Mouse (Mus musculus): ENCODE measurements around the gene Tubgcp5. TPM values are rescaled to one million over a fixed set of nuclear protein-coding genes. Genes with fewer than 3 reads are reported as not detected.

Gene Tubgcp5
- polyA plus RNA-seq, 1 experiment from 2014 or later = 33.1 TPM

- H3K4me1 ChIP-seq = no peaks in the 10 kb centered on the region
- H3K4me3 ChIP-seq = no peak overlapping the region
- peaks cover 11% of the 10 kb centered on the region for H3K36me3 ChIP-seq
- H3K27ac ChIP-seq (replicated peaks) = no peak overlapping the region
- H3K9me3 ChIP-seq (replicated peaks) = 0 out of 2 replicates have a peak, but pooled peaks cover 3% of the 10 kb centered on the region
- no peak for DNase-seq (ENCODE audit: low spot score)
- no peaks in the 10 kb centered on the region for H3K27me3 ChIP-seq (ENCODE audit: low read depth, poor library complexity, severe bottlenecking)
- 93% methylated on average over 3 of the region's 3 CpGs for WGBS
Observed at GRCm38 (mm10) chr7:55858836-55859517, 65.0 kb downstream of the Tubgcp5 start.

GRCm38 (mm10) chr7:55859518-55859872 lies 65.5 kb downstream of the Tubgcp5 start:
- WGBS = 89% methylated on average over 2 of the region's 2 CpGs
- Histone ChIP-seq H3K27me3 (ENCODE audit: low read depth, poor library complexity, severe bottlenecking) (no peaks in the 10 kb centered on the region), H3K4me3 (no peak overlapping the region), H3K9me3 (replicated peaks) (0 out of 2 replicates have a peak, but pooled peaks cover 3% of the 10 kb centered on the region), H3K4me1 (no peaks in the 10 kb centered on the region), H3K27ac (replicated peaks) (no peak overlapping the region), H3K36me3 (peaks cover 11% of the 10 kb centered on the region)
- no peak for DNase-seq (ENCODE audit: low spot score)

GRCm38 (mm10) chr7:55859956-55860355 lies 66.0 kb downstream of the Tubgcp5 start:
- no peak overlapping the region for H3K4me3 ChIP-seq
- no peaks in the 10 kb centered on the region for H3K27me3 ChIP-seq (ENCODE audit: low read depth, poor library complexity, severe bottlenecking)
- no peak overlapping the region for H3K27ac ChIP-seq (replicated peaks)
- no peak for DNase-seq (ENCODE audit: low spot score)
- 0 out of 2 replicates have a peak, but pooled peaks cover 3% of the 10 kb centered on the region for H3K9me3 ChIP-seq (replicated peaks)
- H3K4me1 ChIP-seq = no peaks in the 10 kb centered on the region
- peaks cover 11% of the 10 kb centered on the region for H3K36me3 ChIP-seq
- 89% methylated on average over 6 of the region's 6 CpGs for WGBS

- no peak for DNase-seq (ENCODE audit: low spot score)
- 96% methylated on average over 4 of the region's 4 CpGs for WGBS
- Histone ChIP-seq H3K36me3 (peaks cover 9% of the 10 kb centered on the region; the same call in 1 of the 2 replicates), H3K4me1 (no peaks in the 10 kb centered on the region), H3K27me3 (ENCODE audit: low read depth, poor library complexity, severe bottlenecking) (no peaks in the 10 kb centered on the region), H3K27ac (replicated peaks) (no peak overlapping the region), H3K4me3 (no peak overlapping the region), H3K9me3 (replicated peaks) (0 out of 2 replicates have a peak, but pooled peaks cover 3% of the 10 kb centered on the region)
Observed at GRCm38 (mm10) chr7:55861175-55861574, 67.2 kb downstream of the Tubgcp5 start.

- H3K27ac ChIP-seq (replicated peaks) = no peak overlapping the region
Observed at GRCm38 (mm10) chr7:55865044-55865443, 71.1 kb downstream of the Tubgcp5 start.

GRCm38 (mm10) chr7:55865750-55866416 lies 71.9 kb downstream of the Tubgcp5 start:
- Histone ChIP-seq H3K4me1 (peaks cover 12% of the 10 kb centered on the region), H3K27ac (replicated peaks) (no peak overlapping the region), H3K9me3 (replicated peaks) (0 out of 2 replicates have a peak, but pooled peaks cover 3% of the 10 kb centered on the region), H3K27me3 (ENCODE audit: low read depth, poor library complexity, severe bottlenecking) (no peaks in the 10 kb centered on the region), H3K36me3 (peaks cover 9% of the 10 kb centered on the region; the same call in 1 of the 2 replicates), H3K4me3 (no peak overlapping the region)
- DNase-seq (ENCODE audit: low spot score) = no peak
- WGBS = 76% methylated on average over 8 of the region's 8 CpGs

More at GRCm38 (mm10) chr7:55865044-55865443, 71.1 kb downstream of the Tubgcp5 start:
- Histone ChIP-seq H3K27me3 (ENCODE audit: low read depth, poor library complexity, severe bottlenecking) (no peaks in the 10 kb centered on the region), H3K4me1 (peaks cover 12% of the 10 kb centered on the region), H3K9me3 (replicated peaks) (0 out of 2 replicates have a peak, but pooled peaks cover 3% of the 10 kb centered on the region), H3K4me3 (no peak overlapping the region), H3K36me3 (peaks cover 9% of the 10 kb centered on the region; the same call in 1 of the 2 replicates)
- DNase-seq (ENCODE audit: low spot score) = no peak

GRCm38 (mm10) chr7:55868247-55868646 lies 74.3 kb downstream of the Tubgcp5 start:
- DNase-seq (ENCODE audit: low spot score) = no peak
- Histone ChIP-seq H3K36me3 (peaks cover 15% of the 10 kb centered on the region), H3K27me3 (ENCODE audit: low read depth, poor library complexity, severe bottlenecking) (no peaks in the 10 kb centered on the region), H3K4me1 (peaks cover 12% of the 10 kb centered on the region), H3K4me3 (no peak overlapping the region), H3K9me3 (replicated peaks) (0 out of 2 replicates have a peak, but pooled peaks cover 2% of the 10 kb centered on the region), H3K27ac (replicated peaks) (no peak overlapping the region)
- 88% methylated on average over 7 of the region's 7 CpGs for WGBS

- no peak for DNase-seq (ENCODE audit: low spot score)
- Histone ChIP-seq H3K4me3 (no peak overlapping the region), H3K4me1 (peaks cover 12% of the 10 kb centered on the region), H3K36me3 (peaks cover 21% of the 10 kb centered on the region), H3K27ac (replicated peaks) (no peak overlapping the region), H3K27me3 (ENCODE audit: low read depth, poor library complexity, severe bottlenecking) (no peaks in the 10 kb centered on the region), H3K9me3 (replicated peaks) (no peaks in the 10 kb centered on the region)
- WGBS = 78% methylated on average over 3 of the region's 3 CpGs
Observed at GRCm38 (mm10) chr7:55869220-55869619, 75.3 kb downstream of the Tubgcp5 start.

GRCm38 (mm10) chr7:55870340-55871020 lies 76.5 kb downstream of the Tubgcp5 start:
- Histone ChIP-seq H3K27ac (replicated peaks) (no peak overlapping the region), H3K9me3 (replicated peaks) (no peaks in the 10 kb centered on the region), H3K4me3 (no peak overlapping the region), H3K4me1 (peaks cover 12% of the 10 kb centered on the region), H3K36me3 (peaks cover 32% of the 10 kb centered on the region), H3K27me3 (ENCODE audit: low read depth, poor library complexity, severe bottlenecking) (no peaks in the 10 kb centered on the region)
- no peak for DNase-seq (ENCODE audit: low spot score)
- WGBS = 92% methylated on average over 6 of the region's 6 CpGs

- DNase-seq (ENCODE audit: low spot score) = no peak
- Histone ChIP-seq H3K9me3 (replicated peaks) (no peaks in the 10 kb centered on the region), H3K4me3 (no peak overlapping the region), H3K27ac (replicated peaks) (no peak overlapping the region), H3K36me3 (peaks cover 42% of the 10 kb centered on the region), H3K27me3 (ENCODE audit: low read depth, poor library complexity, severe bottlenecking) (no peaks in the 10 kb centered on the region), H3K4me1 (peaks cover 12% of the 10 kb centered on the region)
- WGBS = 81% methylated on average over 5 of the region's 5 CpGs
Observed at GRCm38 (mm10) chr7:55871476-55871875, 77.5 kb downstream of the Tubgcp5 start.

- no peaks in the 10 kb centered on the region for H3K9me3 ChIP-seq (replicated peaks)
- 88% methylated on average over 7 of the region's 7 CpGs for WGBS
- no peaks in the 10 kb centered on the region for H3K27me3 ChIP-seq (ENCODE audit: low read depth, poor library complexity, severe bottlenecking)
- peaks cover 75% of the 10 kb centered on the region for H3K36me3 ChIP-seq
- DNase-seq (ENCODE audit: low spot score) = no peak
- H3K27ac ChIP-seq (replicated peaks) = no peak overlapping the region
- H3K4me3 ChIP-seq = no peak overlapping the region
- H3K4me1 ChIP-seq = no peaks in the 10 kb centered on the region
Observed at GRCm38 (mm10) chr7:55874703-55875102, 80.7 kb downstream of the Tubgcp5 start.

- Histone ChIP-seq H3K27ac (replicated peaks) (no peak overlapping the region), H3K4me3 (no peak overlapping the region), H3K27me3 (ENCODE audit: low read depth, poor library complexity, severe bottlenecking) (no peaks in the 10 kb centered on the region), H3K9me3 (replicated peaks) (no peaks in the 10 kb centered on the region), H3K4me1 (no peaks in the 10 kb centered on the region), H3K36me3 (peaks cover 97% of the 10 kb centered on the region)
- WGBS = 94% methylated on average over 10 of the region's 10 CpGs
- no peak for DNase-seq (ENCODE audit: low spot score)
Observed at GRCm38 (mm10) chr7:55877721-55878120, 83.8 kb downstream of the Tubgcp5 start.
